Mouse (Mus musculus): ENCODE data around the gene Clp1.

DNA sequence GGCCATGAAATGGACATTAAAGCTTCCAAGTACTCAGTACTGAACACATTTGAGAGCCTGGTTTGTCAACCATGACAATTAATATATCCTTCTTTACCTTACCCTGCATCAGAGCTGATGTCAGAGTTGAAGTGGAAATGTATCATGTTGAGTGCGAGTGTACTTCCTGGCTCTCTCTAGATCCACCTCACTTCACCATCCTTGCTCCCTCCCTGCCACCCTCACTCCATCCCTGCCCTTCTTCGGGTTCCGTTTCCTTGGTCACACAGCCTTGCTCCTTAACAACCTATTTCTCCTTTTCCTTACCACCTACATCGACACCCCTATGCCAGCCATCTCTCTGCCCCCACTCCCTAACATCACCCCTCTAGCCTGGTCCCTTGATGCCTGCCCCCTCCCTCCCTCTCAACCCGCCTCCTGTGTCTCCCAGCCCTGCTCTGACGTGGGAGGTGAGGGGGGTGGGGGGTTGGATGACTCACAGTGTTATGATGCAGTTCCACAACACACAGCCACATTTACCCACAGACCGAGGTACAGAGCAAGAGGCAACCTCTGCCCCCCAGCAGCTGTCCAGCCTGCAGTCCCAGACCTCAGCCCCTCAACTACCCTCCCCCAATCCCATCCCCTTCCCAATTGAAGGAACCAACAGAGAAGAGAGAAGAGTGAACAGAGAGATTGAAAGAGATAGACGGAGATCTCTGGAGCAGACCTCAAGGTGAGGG is 6.6 kb upstream of the Clp1 start, which contains the start of gene Ypel4:
- TF ChIP-seq POLR2A (IDR thresholded peaks at IDR 0.05; ENCODE audit: low read depth, low read length) (no peak), CTCF (IDR thresholded peaks at IDR 0.05; ENCODE audit: extremely low read depth, insufficient read length, insufficient replicate concordance, low read depth, low read length) (no peak)
